Mouse (Mus musculus) liver, embryonic 13.5 days (tissue): ENCODE results near the gene Adgrl1. TPM values are rescaled to one million over a fixed set of nuclear protein-coding genes. Genes with fewer than 3 reads are reported as not detected.

Experiments used
- ATAC-seq: fragments of 200-750 bp; cut with Nextera tagmentation; 2 replicates; pipeline ENCODE4 v1.8.0; 2017; ENCODE audit warnings: low read depth, mild to moderate bottlenecking, moderate number of reproducible peaks, moderate library complexity
- DNase-seq: peaks from one replicate; pipeline ENCODE4 v3.0.0; 2022
- H3K27ac ChIP-seq: fragments of 300-500 bp; sonication (generic); 2 replicates; pipeline ENCODE4 v1.5.1; 2015; ENCODE audit warnings: moderate library complexity, mild to moderate bottlenecking, inconsistent platforms
- H3K27me3 ChIP-seq: fragments of 300-500 bp; sonication (generic); 2 replicates; pipeline ENCODE4 v1.6.1; 2015; ENCODE audit warnings: mild to moderate bottlenecking, inconsistent platforms
- H3K36me3 ChIP-seq: fragments of 300-500 bp; sonication (generic); 2 replicates; pipeline ENCODE4 v1.6.1; 2015; ENCODE audit warnings: mild to moderate bottlenecking, inconsistent platforms
- H3K4me1 ChIP-seq: fragments of 300-500 bp; sonication (generic); replicated peaks from 2 replicates; pipeline ENCODE4 v1.6.1; 2015; ENCODE audit warnings: inconsistent platforms
- H3K4me2 ChIP-seq: fragments of 300-500 bp; sonication (generic); 2 replicates; pipeline ENCODE4 v1.6.1; 2015; ENCODE audit warnings: inconsistent platforms, mild to moderate bottlenecking, moderate library complexity
- H3K4me3 ChIP-seq: fragments of 300-500 bp; sonication (generic); replicated peaks from 2 replicates; pipeline ENCODE4 v1.5.1; 2015; ENCODE audit warnings: mild to moderate bottlenecking, inconsistent platforms
- H3K9ac ChIP-seq: fragments of 300-500 bp; sonication (generic); 2 replicates; pipeline ENCODE4 v1.6.1; 2015; ENCODE audit warnings: mild to moderate bottlenecking, inconsistent platforms
- H3K9me3 ChIP-seq: fragments of 300-500 bp; sonication (generic); replicated peaks from 2 replicates; pipeline ENCODE4 v1.6.1; 2016; ENCODE audit warnings: inconsistent platforms
- WGBS: fragments of 180-500 bp; shearing (Covaris S2); methylation state at CpG from one replicate; pipeline ENCODE4 v1.1.7; 2015; ENCODE audit not compliant: insufficient replicate concordance; 5-methylcytosine and 5-hydroxymethylcytosine counted together
- polyA plus RNA-seq: library from polyadenylated mRNA; unstranded; fragments of >200 nt; fragmentation: Nextera tagmentation; extraction: Ambion mirVana; gene quantifications from 2 replicates; pipeline ENCODE4 v1.2.1, GENCODE M21; 2015

Gene Adgrl1
- polyA plus RNA-seq, 1 experiment from 2014 or later, result 1.7 TPM

- no peak for ATAC-seq
- H3K4me3 ChIP-seq, result peak overlapping the region; percentile 94
- H3K27ac ChIP-seq, result peak overlapping the region; percentile 83
- peak overlapping the region; percentile 92 for H3K4me2 ChIP-seq
- WGBS, result 1% methylated on average over 15 of the region's 15 CpGs
- H3K9me3 ChIP-seq, result no peaks in the 10 kb centered on the region
- H3K9ac ChIP-seq, result peak overlapping the region; percentile 92
- peaks cover 30% of the 10 kb centered on the region for H3K4me1 ChIP-seq
- no peaks in the 10 kb centered on the region for H3K27me3 ChIP-seq
- no peak for DNase-seq
- peaks cover 19% of the 10 kb centered on the region for H3K36me3 ChIP-seq
Observed at GRCm38 (mm10) chr8:83955958-83956218, 56.0 kb downstream of the Adgrl1 start.

DNA sequence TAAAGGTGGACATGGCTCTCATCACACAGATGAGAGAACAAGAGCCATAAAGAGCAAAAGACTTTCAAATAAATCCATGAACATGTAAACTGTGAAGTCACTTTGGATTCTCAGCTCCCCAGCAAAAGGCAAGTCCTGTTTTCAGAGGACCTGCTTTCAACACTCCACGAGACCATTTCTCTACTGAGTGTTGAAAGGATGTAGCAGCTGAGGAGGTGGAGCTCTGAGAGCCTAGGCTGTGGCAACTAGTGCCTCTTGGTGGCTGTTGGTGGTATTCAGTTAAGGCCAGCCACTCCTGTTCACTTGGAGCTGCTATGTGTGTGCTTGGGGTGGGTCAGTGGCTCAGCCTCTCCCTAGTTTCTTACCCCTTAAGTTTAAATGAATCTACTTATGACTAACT is 56.9 kb downstream of the Adgrl1 start:
- 15% methylated on average over 1 of the region's 1 CpGs for WGBS
- Histone ChIP-seq H3K9ac (peak overlapping the region; percentile 92), H3K27me3 (no peaks in the 10 kb centered on the region), H3K36me3 (peaks cover 26% of the 10 kb centered on the region), H3K9me3 (no peaks in the 10 kb centered on the region), H3K4me1 (peaks cover 30% of the 10 kb centered on the region), H3K4me2 (peak overlapping the region; percentile 92), H3K4me3 (peak overlapping the region; percentile 94), H3K27ac (no peak overlapping the region; the same call in 1 of the 2 replicates)
- ATAC-seq, result no peak
- peak; percentile 35 for DNase-seq

GRCm38 (mm10) chr8:83964015-83964765 is 64.3 kb downstream of the Adgrl1 start:
- H3K36me3 ChIP-seq, result peaks cover 74% of the 10 kb centered on the region
- ATAC-seq, result no peak

DNA sequence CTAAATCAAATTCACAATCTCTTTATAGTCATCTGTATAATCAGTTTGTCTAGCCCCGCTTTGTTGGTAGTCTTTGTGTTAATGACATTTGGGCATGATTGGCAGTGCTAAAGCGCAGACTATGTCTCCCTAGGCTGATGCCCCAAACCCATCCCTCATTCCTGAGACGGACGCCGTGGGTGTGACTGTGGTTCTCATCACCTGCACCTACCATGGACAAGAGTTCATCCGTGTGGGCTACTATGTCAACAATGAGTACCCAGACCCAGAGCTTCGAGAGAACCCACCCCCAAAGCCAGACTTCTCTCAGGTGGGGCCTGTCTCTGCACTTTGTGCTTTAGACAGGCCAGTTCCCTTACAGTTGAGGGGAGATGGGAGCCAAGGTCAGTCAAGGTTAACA is 67.8 kb downstream of the Adgrl1 start:
- Histone ChIP-seq H3K27ac (no peak overlapping the region), H3K36me3 (peaks cover 80% of the 10 kb centered on the region), H3K4me2 (no peak overlapping the region), H3K4me1 (peaks cover 17% of the 10 kb centered on the region), H3K4me3 (no peak overlapping the region), H3K9ac (no peak overlapping the region), H3K27me3 (no peaks in the 10 kb centered on the region), H3K9me3 (no peaks in the 10 kb centered on the region)
- WGBS, result 86% methylated on average over 7 of the region's 7 CpGs
- DNase-seq (no peak), ATAC-seq (no peak)

More at GRCm38 (mm10) chr8:83964015-83964765, 64.3 kb downstream of the Adgrl1 start:
- Histone ChIP-seq H3K9ac (no peak overlapping the region), H3K4me3 (no peak overlapping the region), H3K4me1 (no peaks in the 10 kb centered on the region), H3K9me3 (no peaks in the 10 kb centered on the region), H3K4me2 (no peak overlapping the region), H3K27me3 (no peaks in the 10 kb centered on the region), H3K27ac (no peak overlapping the region)
- WGBS, result 87% methylated on average over 5 of the region's 5 CpGs
- no peak for DNase-seq

DNA sequence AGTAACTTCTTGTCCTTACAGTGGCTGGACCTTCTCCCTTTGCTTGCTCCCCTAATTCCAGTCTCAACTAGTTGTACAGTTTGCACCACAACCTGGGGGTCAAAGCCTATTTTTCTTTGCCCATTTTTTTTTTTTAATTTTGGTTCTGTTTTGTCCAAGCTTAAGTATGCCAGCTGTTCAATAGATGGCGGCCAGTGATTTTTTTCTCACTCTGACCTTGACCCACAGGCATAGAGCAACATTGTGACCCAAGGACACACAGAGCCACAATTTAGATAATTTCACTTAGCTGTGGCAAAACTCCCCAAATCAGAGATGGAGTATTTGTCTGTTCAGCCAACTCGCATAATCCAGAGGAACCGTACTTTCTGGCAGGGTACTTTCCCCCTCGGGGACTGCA is 71.2 kb downstream of the Adgrl1 start:
- ATAC-seq (no peak), DNase-seq (no peak)
- Histone ChIP-seq H3K9me3 (no peaks in the 10 kb centered on the region), H3K4me3 (peak overlapping the region; percentile 94), H3K9ac (no peak overlapping the region; the same call in 1 of the 2 replicates), H3K36me3 (peaks cover 51% of the 10 kb centered on the region), H3K4me2 (peak overlapping the region; percentile 99), H3K27ac (peak overlapping the region; percentile 23; the same call in 1 of the 2 replicates), H3K4me1 (peaks cover 42% of the 10 kb centered on the region), H3K27me3 (no peaks in the 10 kb centered on the region)
- 87% methylated on average over 4 of the region's 4 CpGs for WGBS

DNA sequence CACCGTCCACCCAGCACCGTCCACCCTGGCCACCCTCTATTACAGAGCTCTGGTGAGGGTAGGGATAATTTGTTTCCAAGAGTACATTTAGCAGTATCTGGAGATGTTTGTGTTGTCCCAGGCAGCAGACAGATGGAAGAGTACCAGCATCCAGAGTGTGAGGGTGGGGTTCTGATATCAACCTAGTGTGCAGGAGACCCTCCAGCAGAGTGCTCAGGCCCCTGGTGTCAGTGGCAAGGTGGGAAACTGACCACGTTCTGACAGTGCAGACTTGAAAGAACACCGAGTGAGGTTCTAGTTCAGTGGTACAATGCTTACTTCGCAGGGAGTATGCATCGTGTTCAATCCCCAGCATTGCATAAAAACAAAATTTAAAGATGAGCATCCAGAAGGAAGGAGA is 71.8 kb downstream of the Adgrl1 start:
- Histone ChIP-seq H3K36me3 (peaks cover 46% of the 10 kb centered on the region), H3K4me2 (peak overlapping the region; percentile 99), H3K4me1 (peaks cover 47% of the 10 kb centered on the region), H3K27ac (peak overlapping the region; percentile 73), H3K9me3 (no peaks in the 10 kb centered on the region), H3K4me3 (peak overlapping the region; percentile 94), H3K27me3 (no peaks in the 10 kb centered on the region), H3K9ac (peak overlapping the region; percentile 83)
- ATAC-seq (no peak), DNase-seq (no peak)
- 70% methylated on average over 6 of the region's 6 CpGs for WGBS

GRCm38 (mm10) chr8:83972150-83973120 is 72.5 kb downstream of the Adgrl1 start, which contains the start of gene Prkaca:
Gene Prkaca (plus strand): TSS chr8:83972993.
- Histone ChIP-seq H3K4me3 (peak within 1 kb of the TSS; percentile 94), H3K9me3 (no peaks in the 10 kb centered on the region), H3K4me1 (peaks cover 55% of the 10 kb centered on the region), H3K9ac (peak within 1 kb of the TSS; percentile 94), H3K27ac (peak within 1 kb of the TSS; percentile 73), H3K36me3 (peaks cover 38% of the 10 kb centered on the region), H3K4me2 (peak within 1 kb of the TSS; percentile 99), H3K27me3 (no peaks in the 10 kb centered on the region)
- peak; percentile 99 for DNase-seq
- peak; percentile 98 for ATAC-seq
- WGBS, result under 1% methylated on average over 71 of the region's 94 CpGs

DNA sequence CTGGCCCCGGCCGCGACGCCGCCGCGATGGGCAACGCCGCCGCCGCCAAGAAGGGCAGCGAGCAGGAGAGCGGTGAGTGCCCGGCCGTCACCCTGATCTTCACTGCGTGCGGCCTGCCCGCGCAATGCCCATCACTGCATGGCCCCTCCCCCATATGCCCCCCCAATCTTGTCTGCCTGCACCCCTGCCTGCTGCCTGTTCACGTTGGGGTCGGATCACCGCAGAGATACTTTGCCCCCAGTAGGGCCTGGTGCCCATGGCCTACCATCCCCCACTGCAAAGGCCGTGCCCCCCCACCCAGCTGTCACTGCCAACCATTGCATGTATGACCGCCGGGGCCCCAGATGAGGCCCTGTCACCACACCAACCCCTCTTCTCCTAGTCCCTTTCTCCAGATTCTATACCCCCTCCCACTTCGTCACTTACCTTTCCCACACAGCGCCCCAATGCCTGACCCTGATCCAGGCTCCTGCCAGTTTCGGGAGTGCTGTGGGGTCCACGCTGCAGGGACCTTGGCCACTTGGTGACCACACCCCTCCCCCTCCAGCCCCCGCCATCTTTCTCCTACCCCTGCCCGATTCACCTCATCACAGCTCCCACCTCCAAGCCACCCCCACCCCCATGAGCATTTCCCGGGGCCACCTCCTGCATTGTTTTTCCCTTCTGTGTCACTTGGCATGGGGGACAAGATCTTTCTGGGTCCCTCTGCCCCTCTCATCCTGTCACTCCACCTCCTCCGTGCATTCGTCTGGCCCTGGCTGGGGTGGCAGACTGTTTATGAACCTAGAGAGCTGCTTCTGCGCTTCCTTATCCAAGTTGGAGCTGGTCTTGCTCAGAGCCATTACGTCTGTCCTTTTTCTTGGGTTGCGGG is 73.5 kb downstream of the Adgrl1 start:
- Histone ChIP-seq H3K4me3 (peak overlapping the region; percentile 94), H3K4me2 (peak overlapping the region; percentile 96), H3K4me1 (peaks cover 65% of the 10 kb centered on the region), H3K36me3 (peaks cover 28% of the 10 kb centered on the region), H3K9ac (peak overlapping the region; percentile 94), H3K9me3 (no peaks in the 10 kb centered on the region), H3K27ac (peak overlapping the region; percentile 71), H3K27me3 (no peaks in the 10 kb centered on the region)
- DNase-seq (no peak), ATAC-seq (no peak; the same call in 1 of the 2 replicates)
- 8% methylated on average over 37 of the region's 37 CpGs for WGBS

GRCm38 (mm10) chr8:83974521-83974920 is 74.6 kb downstream of the Adgrl1 start:
- H3K9ac ChIP-seq, result peak overlapping the region; percentile 13; the same call in 1 of the 2 replicates
- H3K4me1 ChIP-seq, result peaks cover 67% of the 10 kb centered on the region
- peak overlapping the region; percentile 96; the same call in 1 of the 2 replicates for H3K4me2 ChIP-seq
- 71% methylated on average over 4 of the region's 4 CpGs for WGBS
- H3K4me3 ChIP-seq, result no peak overlapping the region; the same call in 1 of the 2 replicates
- DNase-seq (no peak), ATAC-seq (no peak)
- H3K36me3 ChIP-seq, result peaks cover 17% of the 10 kb centered on the region
- no peak overlapping the region for H3K27ac ChIP-seq
- H3K27me3 ChIP-seq, result no peaks in the 10 kb centered on the region
- H3K9me3 ChIP-seq, result no peaks in the 10 kb centered on the region

- no peak overlapping the region for H3K9ac ChIP-seq
- H3K4me3 ChIP-seq, result no peak overlapping the region
- WGBS, result 67% methylated on average over 4 of the region's 4 CpGs
- DNase-seq (no peak), ATAC-seq (no peak)
- H3K4me2 ChIP-seq, result no peak overlapping the region
- H3K27me3 ChIP-seq, result no peaks in the 10 kb centered on the region
- peaks cover 15% of the 10 kb centered on the region for H3K36me3 ChIP-seq
- no peak overlapping the region for H3K27ac ChIP-seq
- no peaks in the 10 kb centered on the region for H3K9me3 ChIP-seq
- peaks cover 62% of the 10 kb centered on the region for H3K4me1 ChIP-seq
Observed at GRCm38 (mm10) chr8:83976101-83976630, 76.3 kb downstream of the Adgrl1 start.
